Mouse (Mus musculus): ENCODE data around the gene Hnf1b.

The Hnf1b gene

GRCm38 (mm10) chr11:83897569-83897968, 47.7 kb downstream of the Hnf1b start:
- no peak for DNase-seq (ENCODE audit: low spot score)

- no peak for DNase-seq (ENCODE audit: low spot score)
Measured at GRCm38 (mm10) chr11:83902812-83903211, 52.9 kb downstream of the Hnf1b start.

- DNase-seq (ENCODE audit: low spot score): no peak
Measured at GRCm38 (mm10) chr11:83905756-83906155, 55.9 kb downstream of the Hnf1b start.

GRCm38 (mm10) chr11:83908376-83908775, 58.5 kb downstream of the Hnf1b start:
- DNase-seq (ENCODE audit: low spot score): no peak

GRCm38 (mm10) chr11:83913824-83914311, 64.0 kb downstream of the Hnf1b start:
- no peak for DNase-seq (ENCODE audit: low spot score)

GRCm38 (mm10) chr11:83914501-83914900, 64.6 kb downstream of the Hnf1b start:
- no peak for DNase-seq (ENCODE audit: low spot score)

- DNase-seq (ENCODE audit: low spot score): no peak
Measured at GRCm38 (mm10) chr11:83922600-83922999, 72.7 kb downstream of the Hnf1b start.

GRCm38 (mm10) chr11:83927097-83927496, 77.2 kb downstream of the Hnf1b start:
- DNase-seq (ENCODE audit: low spot score): no peak

- no peak for DNase-seq (ENCODE audit: low spot score)
Measured at GRCm38 (mm10) chr11:83932506-83933106, 82.7 kb downstream of the Hnf1b start.

GRCm38 (mm10) chr11:83933376-83933775, 83.5 kb downstream of the Hnf1b start:
- no peak for DNase-seq (ENCODE audit: low spot score)

- peak; percentile 87 for DNase-seq (ENCODE audit: low spot score)
Measured at GRCm38 (mm10) chr11:83935986-83936665, 86.3 kb downstream of the Hnf1b start.

- DNase-seq (ENCODE audit: low spot score): no peak
Measured at GRCm38 (mm10) chr11:83938556-83938955, 88.7 kb downstream of the Hnf1b start.

- peak; percentile 91 for DNase-seq (ENCODE audit: low spot score)
Measured at GRCm38 (mm10) chr11:83941950-83942840, 92.3 kb downstream of the Hnf1b start, which contains the start of gene Ddx52. Gene Ddx52, plus strand, starts transcription at chr11:83942062.

All from testis, postnatal 10 days (tissue).